ENCODE assay signal across 21 mouse cellular contexts in genomic region chr3:156094990-156095389, GRCm38 (mm10).
DNase-seq lines count a peak whose midpoint lies in the region; ATAC-seq and TF ChIP-seq lines count a peak whose summit lies in the region.
"Had no signal": no experiment of that assay in that cellular context is flagged by ENCODE, and none has a peak within 500 bp of the region (broad histone marks: within the 10 kb centered on the region; RNA-seq: fewer than 3 reads in every experiment).

No protein-coding gene starts in this region.

- peak; percentile 8 for DNase-seq in kidney, postnatal 0 days (ENCODE audit: low spot score)
- DNase-seq in brain, embryonic 14.5 days (ENCODE audit: low read depth): peak; percentile 8
- peak; percentile 51 for DNase-seq in forelimb bud, embryonic 11.5 days (ENCODE audit: low read depth, low spot score)
- no peak for DNase-seq in frontal cortex, postnatal 10 days (ENCODE audit: low spot score in 2 of 2)
- DNase-seq: adrenal gland, adult 2 months; adrenal gland, postnatal 10 days; adrenal gland, postnatal 25 days; cerebellum, adult 11-12 months; cerebellum, adult 2 months; cerebellum, adult 9-10 months; cerebellum, postnatal 10 days; cerebellum, postnatal 25 days; embryo, embryonic 11 days; forebrain, postnatal 0 days had no signal

- no peak overlapping the region for H3K4me2 ChIP-seq in kidney, postnatal 0 days (ENCODE audit: low read length)
- H3K4me2 ChIP-seq in kidney, embryonic 14.5 days (replicated peaks; ENCODE audit: low read depth, low read length): no peak overlapping the region
- no peak overlapping the region for H3K4me2 ChIP-seq in limb, embryonic 12.5 days
- no peak overlapping the region for H3K4me2 ChIP-seq in hindbrain, embryonic 16.5 days (ENCODE audit: low read length)
- H3K4me2 ChIP-seq: embryonic facial prominence, embryonic 12.5 days; forebrain, embryonic 13.5 days; forebrain, embryonic 15.5 days had no signal

- no peak for ATAC-seq in kidney, postnatal 0 days (replicated peaks; ENCODE audit: low FRiP score, low read depth)
- no peak for ATAC-seq in kidney, embryonic 14.5 days (ENCODE audit: low FRiP score, low TSS enrichment)
- 0 out of 2 replicates have a peak, but pooled peaks have one; percentile 59 for ATAC-seq in limb, embryonic 12.5 days (ENCODE audit: insufficient number of reproducible peaks, insufficient read depth, low FRiP score, low TSS enrichment, low read depth)
- ATAC-seq in hindbrain, embryonic 16.5 days: no peak
- ATAC-seq: forebrain, embryonic 13.5 days; forebrain, embryonic 15.5 days; forebrain, postnatal 0 days had no signal

- H3K27ac ChIP-seq in kidney, postnatal 0 days: no peak overlapping the region
- H3K27ac ChIP-seq in kidney, embryonic 14.5 days (ENCODE audit: low read depth, low read length): no peak overlapping the region
- no peak overlapping the region for H3K27ac ChIP-seq in limb, embryonic 12.5 days
- H3K27ac ChIP-seq in hindbrain, embryonic 16.5 days (ENCODE audit: low read depth, low read length): no peak overlapping the region
- H3K27ac ChIP-seq: embryonic facial prominence, embryonic 10.5 days; embryonic facial prominence, embryonic 12.5 days; forebrain, embryonic 13.5 days; forebrain, embryonic 15.5 days had no signal

- no peaks in the 10 kb centered on the region for H3K27me3 ChIP-seq in kidney, postnatal 0 days (ENCODE audit: insufficient read depth, low read length)
- H3K27me3 ChIP-seq in kidney, embryonic 14.5 days (ENCODE audit: control insufficient read depth, insufficient read depth, low read length): no peaks in the 10 kb centered on the region
- H3K27me3 ChIP-seq in limb, embryonic 12.5 days: no peaks in the 10 kb centered on the region
- no peaks in the 10 kb centered on the region for H3K27me3 ChIP-seq in hindbrain, embryonic 16.5 days (replicated peaks; ENCODE audit: control insufficient read depth, insufficient read depth, low read length)
- H3K27me3 ChIP-seq: embryonic facial prominence, embryonic 12.5 days; forebrain, embryonic 13.5 days; forebrain, embryonic 15.5 days had no signal

- H3K9me3 ChIP-seq in kidney, postnatal 0 days (replicated peaks; ENCODE audit: low read length): no peaks in the 10 kb centered on the region
- no peaks in the 10 kb centered on the region for H3K9me3 ChIP-seq in kidney, embryonic 14.5 days (ENCODE audit: control insufficient read depth, low read length)
- no peaks in the 10 kb centered on the region for H3K9me3 ChIP-seq in limb, embryonic 12.5 days
- no peaks in the 10 kb centered on the region for H3K9me3 ChIP-seq in hindbrain, embryonic 16.5 days (ENCODE audit: control insufficient read depth, low read length)
- H3K9me3 ChIP-seq: embryonic facial prominence, embryonic 10.5 days; embryonic facial prominence, embryonic 12.5 days; forebrain, embryonic 13.5 days; forebrain, embryonic 15.5 days had no signal

- no peaks in the 10 kb centered on the region for H3K36me3 ChIP-seq in kidney, postnatal 0 days (ENCODE audit: insufficient read depth, low read length)
- H3K36me3 ChIP-seq in kidney, embryonic 14.5 days (ENCODE audit: control insufficient read depth, insufficient read depth, low read length): no peaks in the 10 kb centered on the region
- no peaks in the 10 kb centered on the region for H3K36me3 ChIP-seq in limb, embryonic 12.5 days
- H3K36me3 ChIP-seq in hindbrain, embryonic 16.5 days (ENCODE audit: control insufficient read depth, insufficient read depth, low read length): no peaks in the 10 kb centered on the region
- H3K36me3 ChIP-seq: embryonic facial prominence, embryonic 10.5 days; embryonic facial prominence, embryonic 12.5 days; forebrain, embryonic 15.5 days had no signal

- no peak for TF ChIP-seq CTCF in kidney, postnatal 0 days (IDR thresholded peaks at IDR 0.05; ENCODE audit: low read depth)
- no peak for TF ChIP-seq CTCF in brain, embryonic 14.5 days (IDR thresholded peaks at IDR 0.05; ENCODE audit: borderline replicate concordance, extremely low read depth, insufficient read depth, insufficient read length)

- 47% methylated on average over 3 of the region's 3 CpGs for WGBS in kidney, postnatal 0 days
- WGBS in kidney, embryonic 14.5 days: 41% methylated on average over 3 of the region's 3 CpGs
- WGBS in limb, embryonic 12.5 days: 26% methylated on average over 3 of the region's 3 CpGs
- WGBS in hindbrain, embryonic 16.5 days: 79% methylated on average over 3 of the region's 3 CpGs

- H3K4me1 ChIP-seq in kidney, postnatal 0 days (replicated peaks; ENCODE audit: insufficient read depth, low read length): no peaks in the 10 kb centered on the region
- H3K4me1 ChIP-seq in kidney, embryonic 14.5 days (ENCODE audit: control insufficient read depth, insufficient read depth, low read length): no peaks in the 10 kb centered on the region
- H3K4me1 ChIP-seq in limb, embryonic 12.5 days (replicated peaks): peaks cover 5% of the 10 kb centered on the region; the same call in 1 of the 2 replicates
- no peaks in the 10 kb centered on the region for H3K4me1 ChIP-seq in hindbrain, embryonic 16.5 days (ENCODE audit: control insufficient read depth, insufficient read depth, low read depth, low read length)
- H3K4me1 ChIP-seq: embryonic facial prominence, embryonic 10.5 days; embryonic facial prominence, embryonic 12.5 days; forebrain, embryonic 13.5 days; forebrain, embryonic 15.5 days had no signal

- H3K4me3 ChIP-seq in kidney, postnatal 0 days (replicated peaks; ENCODE audit: low read depth, low read length): no peak overlapping the region
- no peak overlapping the region for H3K4me3 ChIP-seq in kidney, embryonic 14.5 days (ENCODE audit: low read length)
- H3K4me3 ChIP-seq in limb, embryonic 12.5 days (replicated peaks): no peak overlapping the region
- H3K4me3 ChIP-seq in hindbrain, embryonic 16.5 days (ENCODE audit: low read length): no peak overlapping the region
- H3K4me3 ChIP-seq: embryonic facial prominence, embryonic 10.5 days; embryonic facial prominence, embryonic 12.5 days; forebrain, embryonic 13.5 days; forebrain, embryonic 15.5 days had no signal

- H3K9ac ChIP-seq in kidney, postnatal 0 days (ENCODE audit: low read depth, low read length): no peak overlapping the region
- H3K9ac ChIP-seq in kidney, embryonic 14.5 days (ENCODE audit: low read depth, low read length): no peak overlapping the region
- H3K9ac ChIP-seq in limb, embryonic 12.5 days (replicated peaks): no peak overlapping the region
- no peak overlapping the region for H3K9ac ChIP-seq in hindbrain, embryonic 16.5 days (ENCODE audit: low read depth, low read length)
- H3K9ac ChIP-seq: embryonic facial prominence, embryonic 12.5 days; forebrain, embryonic 13.5 days; forebrain, embryonic 15.5 days; forebrain, postnatal 0 days had no signal

- TF ChIP-seq POLR2A in brain, embryonic 14.5 days (IDR thresholded peaks at IDR 0.05; ENCODE audit: borderline replicate concordance, extremely low read depth, insufficient read depth, insufficient read length, poor library complexity, severe bottlenecking): no peak

Comparison
In these comparisons a context has a peak if more than half of its experiments do, and no peak if none do; other contexts are left out.
1. DNase-seq: peak in kidney, postnatal 0 days (single experiment), brain, embryonic 14.5 days (single experiment) and forelimb bud, embryonic 11.5 days (single experiment); none in frontal cortex, postnatal 10 days (0 of 2).